Mouse (Mus musculus) lung, postnatal 10 days (tissue): ENCODE results near the gene Atp2c2.

Experiments
- DNase-seq: peaks from one replicate; pipeline ENCODE4 v3.0.0; 2021

Gene Atp2c2

GRCm38 (mm10) chr8:119755238-119756146 lies 55.7 kb downstream of the Atp2c2 start:
- peak; percentile 25 for DNase-seq

DNA sequence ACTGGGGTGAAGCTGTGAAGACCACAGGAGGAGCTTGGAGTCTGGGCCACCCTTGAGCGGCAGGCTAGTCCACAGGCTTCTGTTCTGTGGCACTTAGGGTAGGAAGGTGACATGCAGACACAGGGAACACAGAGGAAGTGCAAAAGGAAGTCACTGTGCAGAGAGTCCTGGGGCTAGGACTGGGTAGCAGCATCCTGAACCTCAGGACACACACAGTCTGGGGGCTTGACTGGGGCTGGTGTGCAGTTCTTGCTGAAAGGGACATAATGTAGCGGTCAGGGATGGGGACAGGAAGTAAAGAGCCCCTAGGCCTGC lies 56.3 kb downstream of the Atp2c2 start:
- DNase-seq = no peak

- DNase-seq = no peak
Observed at GRCm38 (mm10) chr8:119756538-119756937, 56.7 kb downstream of the Atp2c2 start.

DNA sequence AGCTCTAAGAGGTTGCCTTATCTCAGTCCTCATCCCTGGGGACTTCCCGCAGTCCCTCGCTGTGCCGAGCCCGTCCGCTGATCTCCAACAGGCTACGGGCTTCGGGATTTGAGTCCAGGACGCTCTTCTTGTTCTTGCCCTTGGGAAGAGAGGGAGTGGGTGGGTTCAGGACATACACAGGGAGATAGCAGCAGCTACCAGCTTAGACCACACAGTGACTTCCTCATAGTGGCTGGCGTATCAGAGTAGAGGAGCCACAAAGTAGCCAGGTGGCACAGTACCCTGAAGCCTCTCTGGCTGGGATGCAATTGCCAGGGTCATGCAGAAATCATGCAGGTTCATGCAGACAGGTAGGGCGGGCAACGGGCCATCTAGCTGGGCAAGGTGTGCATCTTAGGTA lies 61.9 kb downstream of the Atp2c2 start:
- DNase-seq = no peak

GRCm38 (mm10) chr8:119762226-119763220 lies 62.7 kb downstream of the Atp2c2 start:
- no peak for DNase-seq

- DNase-seq = no peak
Observed at GRCm38 (mm10) chr8:119765311-119765710, 65.5 kb downstream of the Atp2c2 start.

DNA sequence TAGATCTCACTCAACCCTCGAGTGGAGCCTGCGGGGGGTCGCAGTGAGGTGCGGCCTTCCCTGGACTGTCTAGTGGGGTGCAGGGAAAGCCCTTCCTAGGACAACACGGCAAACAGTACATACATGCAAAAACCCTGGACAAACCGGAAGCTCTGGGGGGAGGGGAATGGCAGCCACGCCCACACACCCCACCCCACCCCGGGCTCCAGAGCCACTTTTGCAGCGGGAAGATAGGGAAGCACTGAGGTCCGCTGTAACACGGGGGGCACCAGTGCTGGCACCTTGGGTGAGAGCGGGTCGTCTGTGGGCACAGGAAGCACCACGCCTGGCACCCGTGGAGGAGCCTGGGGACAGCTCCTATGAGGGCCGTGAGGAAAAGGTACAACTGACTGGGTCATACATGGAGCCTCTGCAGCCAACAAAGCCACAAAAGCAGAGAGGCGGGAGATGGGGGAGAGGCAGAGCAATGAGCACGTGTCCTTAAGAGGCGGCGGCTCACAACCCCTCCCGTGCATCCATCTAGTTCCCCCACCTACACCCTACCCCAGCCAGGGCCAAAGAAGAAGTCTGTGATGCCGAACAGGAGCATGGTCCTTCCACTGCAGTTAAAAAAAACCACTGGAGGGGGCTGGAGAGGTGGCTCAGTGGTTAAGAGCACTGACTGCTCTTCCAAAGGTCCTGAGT lies 66.1 kb downstream of the Atp2c2 start:
- no peak for DNase-seq

DNA sequence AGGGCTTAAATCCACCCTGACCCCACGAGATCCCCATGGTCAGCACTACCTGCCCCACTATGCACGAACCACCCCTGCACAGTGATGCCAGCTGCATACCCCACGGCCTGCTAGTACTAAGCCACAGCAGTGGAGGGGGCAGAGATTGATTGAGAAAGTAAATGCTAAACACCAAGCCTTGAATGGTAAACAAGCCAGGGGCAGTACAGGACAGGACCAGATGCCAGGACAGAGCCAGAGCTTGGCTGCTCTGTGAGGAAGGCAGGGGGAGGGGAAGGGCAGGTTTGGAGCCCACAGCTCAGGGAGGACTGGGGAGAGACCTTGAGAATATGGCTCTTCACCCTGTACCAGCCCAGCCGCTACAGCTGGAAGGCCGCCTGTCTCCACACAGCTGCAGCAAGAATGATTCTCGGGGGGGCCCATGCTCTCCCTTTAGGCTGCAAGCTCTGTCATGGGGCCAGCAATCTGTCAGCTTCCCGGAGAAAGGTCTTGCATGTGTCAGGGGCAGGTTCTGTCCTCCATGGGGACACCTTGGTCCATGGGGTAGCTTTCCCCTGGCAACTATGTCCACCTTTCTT lies 76.9 kb downstream of the Atp2c2 start:
- DNase-seq = no peak

- peak; percentile 46 for DNase-seq
Observed at GRCm38 (mm10) chr8:119777765-119778164, 78.0 kb downstream of the Atp2c2 start.

- peak; percentile 100 for DNase-seq
Observed at GRCm38 (mm10) chr8:119778263-119778662, 78.5 kb downstream of the Atp2c2 start, which contains the start of gene Tldc1. TSS of gene Tldc1 (minus strand) at chr8:119778416.

DNA sequence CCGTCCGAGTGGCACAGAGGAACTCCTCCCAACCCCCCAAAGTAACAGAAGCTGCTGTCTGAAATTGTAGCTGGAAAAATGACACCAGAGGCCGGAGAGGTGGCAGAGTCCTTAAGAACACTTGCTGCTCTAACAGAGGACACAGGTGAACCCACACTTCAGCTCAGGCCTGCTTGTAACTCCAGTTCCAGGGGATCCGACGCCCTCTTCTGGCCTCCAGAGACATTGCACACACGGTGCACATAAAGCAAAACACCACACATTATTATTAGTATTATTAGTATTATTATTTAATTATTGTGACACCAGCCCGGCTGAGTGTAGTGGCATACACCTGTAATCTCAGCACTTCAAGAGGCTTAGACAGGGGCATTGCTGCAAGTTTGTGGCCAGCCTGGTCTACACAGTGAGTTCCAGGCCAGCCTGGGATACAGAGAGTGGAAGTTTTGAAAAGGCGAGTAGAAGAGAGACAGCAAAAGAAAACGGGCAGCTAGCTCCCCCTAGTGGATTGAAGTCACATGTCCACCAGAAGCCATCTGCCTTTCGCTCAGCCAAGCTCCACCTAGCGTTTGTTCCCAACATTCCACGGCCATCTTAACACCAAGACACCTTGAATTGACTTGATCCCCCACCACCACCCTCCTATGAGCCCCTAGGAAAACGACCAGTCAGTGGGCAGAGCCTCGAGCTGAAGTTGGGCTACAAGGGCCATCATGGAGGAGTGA lies 79.4 kb downstream of the Atp2c2 start:
- peak; percentile 90 for DNase-seq

- no peak for DNase-seq
Observed at GRCm38 (mm10) chr8:119780402-119781049, 80.7 kb downstream of the Atp2c2 start.

- peak; percentile 73 for DNase-seq
Observed at GRCm38 (mm10) chr8:119781086-119781840, 81.5 kb downstream of the Atp2c2 start.

DNA sequence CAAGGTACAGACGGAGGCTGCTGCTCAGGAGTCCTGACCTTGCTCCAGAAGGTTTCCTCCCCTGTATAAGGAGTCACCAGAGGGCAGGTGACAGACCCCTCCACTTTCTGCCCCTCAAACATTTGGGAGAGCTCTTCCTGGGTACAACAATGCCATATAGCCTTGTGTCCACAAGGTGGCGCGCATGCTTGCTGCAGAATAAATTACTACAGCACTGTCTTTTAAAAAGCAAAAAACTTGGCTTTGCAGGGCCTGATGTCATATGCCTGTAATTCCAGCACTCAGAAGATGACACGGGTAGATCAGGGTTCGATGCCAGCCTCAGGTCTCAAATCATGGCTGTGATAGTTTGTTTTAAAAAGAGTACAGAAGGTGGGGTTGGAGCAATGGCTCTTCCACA lies 82.9 kb downstream of the Atp2c2 start:
- DNase-seq = peak; percentile 88

DNA sequence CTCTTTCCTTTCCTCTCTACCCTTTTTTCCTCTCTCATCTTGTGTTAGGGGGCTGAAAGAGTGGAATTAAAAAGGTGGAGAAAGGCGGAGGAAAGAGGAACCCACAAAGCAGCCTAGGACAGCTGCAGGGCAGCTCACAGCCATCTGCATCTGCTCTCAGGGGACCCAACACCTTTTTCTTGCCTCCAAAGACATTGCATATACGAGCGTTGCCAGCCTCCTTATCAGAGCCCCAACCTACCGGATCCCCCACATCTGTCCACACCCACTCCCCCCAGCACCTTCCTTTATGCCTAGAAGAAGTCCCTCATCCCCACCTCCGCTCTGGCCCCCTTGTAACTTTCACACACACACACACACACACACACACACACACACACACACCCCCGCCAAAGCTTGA lies 83.8 kb downstream of the Atp2c2 start:
- no peak for DNase-seq

- no peak for DNase-seq
Observed at GRCm38 (mm10) chr8:119784141-119784574, 84.3 kb downstream of the Atp2c2 start.

- no peak for DNase-seq
Observed at GRCm38 (mm10) chr8:119784676-119785075, 84.9 kb downstream of the Atp2c2 start.

- no peak for DNase-seq
Observed at GRCm38 (mm10) chr8:119785764-119786405, 86.1 kb downstream of the Atp2c2 start.

GRCm38 (mm10) chr8:119786871-119787270 lies 87.1 kb downstream of the Atp2c2 start:
- no peak for DNase-seq

GRCm38 (mm10) chr8:119787341-119787740 lies 87.5 kb downstream of the Atp2c2 start:
- DNase-seq = no peak
